Mouse (Mus musculus) liver, embryonic 18 days (tissue): Measurements from ENCODE around the gene Gprasp1. TPM values are rescaled to one million over a fixed set of nuclear protein-coding genes. Genes with fewer than 3 reads are reported as not detected.

Experiments used
- polyA plus RNA-seq: library from polyadenylated mRNA; depleted of rRNA; stranded (reverse); fragments of >200 nt; gene quantifications from 2 replicates; pipeline ENCODE4 v1.2.3, GENCODE M21; 2012; rRNA removed

Gprasp1 gene
- 5.2 and 5.4 TPM in 2 replicates for polyA plus RNA-seq

GRCm38 (mm10) chrX:135742304-135743055 is at the start of gene Gprasp1, which contains the start of gene Armcx5:
Gprasp1 (plus strand) TSS chrX:135742733.
Armcx5 (plus strand) TSS chrX:135742733.

GRCm38 (mm10) chrX:135693633-135694032 is 48.9 kb upstream of the Gprasp1 start, which contains the start of gene Tcp11x2:
Tcp11x2 (minus strand) TSS chrX:135693790.

GRCm38 (mm10) chrX:135725161-135725560 is 17.4 kb upstream of the Gprasp1 start, which contains the start of gene Tmsb15a:
Tmsb15a (minus strand) TSS chrX:135725261.

GRCm38 (mm10) chrX:135797212-135797644 is 54.7 kb downstream of the Gprasp1 start, which contains the start of gene Bhlhb9:
Bhlhb9 (plus strand) TSS chrX:135797594.

GRCm38 (mm10) chrX:135838521-135839360 is 96.2 kb downstream of the Gprasp1 start, which contains the start of gene Gprasp2:
Gprasp2 (plus strand) TSS chrX:135839034.

Other genes with a start within 250 kb of the Gprasp1 start
- not detected in 2 replicates for gene AV320801, start 248.1 kb upstream of the Gprasp1 start, polyA plus RNA-seq
- 0.14 and 0.20 TPM in 2 replicates for gene Nxf7, start 144.0 kb upstream of the Gprasp1 start, polyA plus RNA-seq
- not detected in 2 replicates for gene Prame, start 115.0 kb upstream of the Gprasp1 start, polyA plus RNA-seq
- not detected in 2 replicates for gene Tcp11x2, start 48.9 kb upstream of the Gprasp1 start, polyA plus RNA-seq
- not detected in 2 replicates for gene Tmsb15a, start 17.5 kb upstream of the Gprasp1 start, polyA plus RNA-seq
- gene Armcx5, start within 50 bp of the Gprasp1 start, polyA plus RNA-seq: 1.5 and 1.6 TPM in 2 replicates
- 8.2 and 8.6 TPM in 2 replicates for gene Bhlhb9, start 54.9 kb downstream of the Gprasp1 start, polyA plus RNA-seq
- gene Gprasp2, start 96.3 kb downstream of the Gprasp1 start, polyA plus RNA-seq: 0.89 and 0.99 TPM in 2 replicates